Mouse (Mus musculus): ENCODE measurements at regions not wholly inside any gene's neighbourhood (a gene's known extent, or its start where the extent isn't known, plus 50 kb on each side); places are given as distances from the start of the nearest gene placed in this dataset.

- Histone ChIP-seq H3K79me2 (ENCODE audit: control insufficient read depth, insufficient read depth, low read length, poor library complexity) (no peaks in the 10 kb centered on the region), H3K36me3 (ENCODE audit: control insufficient read depth in 1 of 2, insufficient read depth in 2 of 2, low read length in 2 of 2) (no peaks in the 10 kb centered on the region), H3K4me1 (ENCODE audit: control insufficient read depth in 1 of 2, insufficient read depth in 2 of 2, low read length in 2 of 2) (no peaks in the 10 kb centered on the region), H3K4me3 (ENCODE audit: control insufficient read depth in 1 of 2, insufficient read depth in 1 of 2, low read depth in 2 of 2, low read length in 2 of 2) (no peak overlapping the region), H3K9me3 (replicated peaks; ENCODE audit: insufficient read depth, low read length) (no peaks in the 10 kb centered on the region), H3K27me3 (ENCODE audit: control insufficient read depth in 1 of 2, insufficient read depth in 2 of 2, low read length in 2 of 2) (no peaks in the 10 kb centered on the region), H3K27ac (ENCODE audit: control insufficient read depth, low read depth, low read length) (no peak overlapping the region), H3K9ac (ENCODE audit: control insufficient read depth, low read depth, low read length, poor library complexity, severe bottlenecking) (no peak overlapping the region)
- TF ChIP-seq MXI1 (IDR thresholded peaks at IDR 0.05; ENCODE audit: low read depth, low read length) (no peak), TBP (IDR thresholded peaks at IDR 0.05; ENCODE audit: low read depth, low read length) (no peak), ETS1 (IDR thresholded peaks at IDR 0.05; ENCODE audit: low read depth, low read length) (no peak), MAZ (IDR thresholded peaks at IDR 0.05; ENCODE audit: low read depth, low read length) (no peak), NELFE (IDR thresholded peaks at IDR 0.05; ENCODE audit: low read depth, low read length) (no peak), TAL1 (IDR thresholded peaks at IDR 0.05; ENCODE audit: low read length) (no peak), RCOR1 (IDR thresholded peaks at IDR 0.05; ENCODE audit: low read depth, low read length) (no peak), POLR2AphosphoS2 (IDR thresholded peaks at IDR 0.05; ENCODE audit: low read length) (no peak), CHD2 (IDR thresholded peaks at IDR 0.05; ENCODE audit: low read length) (no peak), MAX (IDR thresholded peaks at IDR 0.05; ENCODE audit: low read length) (no peak), GABPA (IDR thresholded peaks at IDR 0.05; ENCODE audit: low read depth, low read length) (no peak)
- no peak for DNase-seq (ENCODE audit: low read depth, low spot score)
Measured at GRCm38 (mm10) chr17:9750046-9750445, 80.5 kb upstream of the Pabpc6 start.

GRCm38 (mm10) chr17:9749301-9749700 lies 79.8 kb upstream of the Pabpc6 start:
- no peaks in the 10 kb centered on the region for H3K79me2 ChIP-seq (ENCODE audit: control insufficient read depth, insufficient read depth, low read length, poor library complexity)
- no peak for DNase-seq (ENCODE audit: low read depth, low spot score)
- H3K9ac ChIP-seq (ENCODE audit: control insufficient read depth, low read depth, low read length, poor library complexity, severe bottlenecking) = no peak overlapping the region
- no peak for TF ChIP-seq BHLHE40 (IDR thresholded peaks at IDR 0.05; ENCODE audit: borderline replicate concordance, low read depth, low read length)
- no peak for TF ChIP-seq ZC3H11A (IDR thresholded peaks at IDR 0.05; ENCODE audit: low read depth, low read length)
- no peak for TF ChIP-seq EP300 (IDR thresholded peaks at IDR 0.05; ENCODE audit: low read depth in 1 of 2, low read length in 2 of 2)
- TF ChIP-seq JUND (IDR thresholded peaks at IDR 0.05; ENCODE audit: low read depth, low read length) = no peak
- no peak for TF ChIP-seq ETS1 (IDR thresholded peaks at IDR 0.05; ENCODE audit: low read depth, low read length)
- no peak for TF ChIP-seq POLR2AphosphoS5 (IDR thresholded peaks at IDR 0.05; ENCODE audit: borderline replicate concordance, low read depth, low read length)
- no peak for TF ChIP-seq CTCF (IDR thresholded peaks at IDR 0.05 in 2 of 3, conservative IDR thresholded peaks at IDR 0.05 in 1 of 3; ENCODE audit: control insufficient read depth in 1 of 3, insufficient read depth in 1 of 3, low read depth in 2 of 3, low read length in 3 of 3, poor library complexity in 1 of 3, severe bottlenecking in 1 of 3)
- TF ChIP-seq MAZ (IDR thresholded peaks at IDR 0.05; ENCODE audit: low read depth, low read length) = no peak
- no peak for TF ChIP-seq GABPA (IDR thresholded peaks at IDR 0.05; ENCODE audit: low read depth, low read length)
- TF ChIP-seq TBP (IDR thresholded peaks at IDR 0.05; ENCODE audit: low read depth, low read length) = no peak
- TF ChIP-seq ELF1 (IDR thresholded peaks at IDR 0.05; ENCODE audit: low read depth, low read length) = no peak
- no peaks in the 10 kb centered on the region for H3K9me3 ChIP-seq (replicated peaks; ENCODE audit: insufficient read depth, low read length)
- H3K36me3 ChIP-seq (ENCODE audit: control insufficient read depth in 1 of 2, insufficient read depth in 2 of 2, low read length in 2 of 2) = no peaks in the 10 kb centered on the region
- no peak overlapping the region for H3K27ac ChIP-seq (ENCODE audit: control insufficient read depth, low read depth, low read length)
- H3K4me1 ChIP-seq (ENCODE audit: control insufficient read depth in 1 of 2, insufficient read depth in 2 of 2, low read length in 2 of 2) = no peaks in the 10 kb centered on the region
- no peaks in the 10 kb centered on the region for H3K27me3 ChIP-seq (ENCODE audit: control insufficient read depth in 1 of 2, insufficient read depth in 2 of 2, low read length in 2 of 2)
- H3K4me3 ChIP-seq (ENCODE audit: control insufficient read depth in 1 of 2, insufficient read depth in 1 of 2, low read depth in 2 of 2, low read length in 2 of 2) = no peak overlapping the region
